Mouse (Mus musculus) lung, postnatal 36 days (tissue): ENCODE data around the gene Cep97.
A peak's percentile ranks its signal among the peaks of the same experiment; 100 is the strongest.
"Not testable (repeated sequence)": the region's sequence is repeated elsewhere in the genome, so short reads cannot be mapped to it uniquely, and the experiment has no call there.

Experiments used
- DNase-seq: peaks from one replicate; pipeline ENCODE4 v3.0.0; 2022; ENCODE audit warnings: mixed read lengths

The Cep97 gene

DNA sequence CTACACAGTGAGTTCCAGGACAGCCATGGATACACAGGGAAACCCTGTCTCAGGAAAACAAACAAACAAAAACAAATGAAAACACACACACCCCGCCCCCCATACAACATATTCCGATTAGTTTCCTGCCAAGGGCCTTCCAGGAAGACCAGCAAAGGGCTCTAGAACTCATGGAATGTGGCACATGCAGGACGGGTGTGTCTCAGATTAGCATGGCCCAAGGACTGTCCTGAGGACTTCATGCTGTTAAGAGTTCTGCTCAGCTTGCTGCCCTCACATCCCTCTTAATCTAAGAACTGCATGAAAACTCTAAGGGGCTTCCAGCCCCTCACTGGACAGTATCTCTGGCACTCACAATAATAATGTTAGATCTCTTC, 46.1 kb downstream of the Cep97 start:
- DNase-seq, result no peak

- no peak for DNase-seq
Measured at GRCm38 (mm10) chr16:55887814-55888583, 46.7 kb downstream of the Cep97 start.

GRCm38 (mm10) chr16:55884246-55884645, 50.4 kb downstream of the Cep97 start:
- DNase-seq, result no peak

GRCm38 (mm10) chr16:55876025-55876424, 58.6 kb downstream of the Cep97 start:
- peak; percentile 18 for DNase-seq

DNA sequence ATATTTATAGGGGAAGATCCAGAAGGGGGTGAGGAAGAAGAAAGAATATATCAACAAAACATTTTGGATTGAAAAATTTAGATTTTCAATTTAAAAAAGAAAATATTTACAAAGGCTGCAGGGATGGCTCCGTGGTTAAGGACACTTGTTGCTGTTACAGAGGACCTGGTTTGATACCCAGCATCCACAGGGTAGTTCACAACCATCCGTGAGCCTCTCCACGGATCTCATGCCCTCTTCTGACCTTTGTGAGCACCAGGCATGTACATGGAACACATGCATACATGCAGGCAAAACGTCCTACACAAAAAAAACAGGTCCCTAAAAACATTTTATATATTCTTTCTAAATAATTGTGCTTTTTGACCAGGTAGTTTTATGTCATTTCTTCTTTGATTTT, 70.8 kb downstream of the Cep97 start:
- no peak for DNase-seq

- DNase-seq, result peak; percentile 86
Measured at GRCm38 (mm10) chr16:55863149-55863815, 71.4 kb downstream of the Cep97 start.

GRCm38 (mm10) chr16:55861104-55861503, 73.6 kb downstream of the Cep97 start:
- no peak for DNase-seq

GRCm38 (mm10) chr16:55859421-55859820, 75.2 kb downstream of the Cep97 start:
- not testable (repeated sequence) for DNase-seq

DNA sequence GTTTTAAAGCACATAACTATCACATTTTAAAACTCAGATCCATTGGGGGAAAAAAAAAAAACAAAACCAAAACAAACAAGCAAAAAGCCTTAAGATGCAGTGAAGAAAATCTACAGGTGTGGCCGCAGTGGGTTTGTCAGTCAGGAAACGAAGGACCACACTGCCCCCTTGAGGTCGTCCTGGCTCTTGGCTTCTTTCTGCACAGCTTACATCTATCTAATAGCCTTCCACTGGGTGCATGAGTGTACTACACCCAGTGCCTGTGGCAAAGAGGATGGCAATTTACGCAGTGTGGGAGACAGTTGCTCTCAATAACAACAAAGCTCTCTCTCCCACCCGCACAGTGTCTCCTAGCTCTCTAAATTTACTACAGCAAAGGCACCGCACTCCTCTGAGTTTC, 76.2 kb downstream of the Cep97 start:
- peak; percentile 84 for DNase-seq

DNA sequence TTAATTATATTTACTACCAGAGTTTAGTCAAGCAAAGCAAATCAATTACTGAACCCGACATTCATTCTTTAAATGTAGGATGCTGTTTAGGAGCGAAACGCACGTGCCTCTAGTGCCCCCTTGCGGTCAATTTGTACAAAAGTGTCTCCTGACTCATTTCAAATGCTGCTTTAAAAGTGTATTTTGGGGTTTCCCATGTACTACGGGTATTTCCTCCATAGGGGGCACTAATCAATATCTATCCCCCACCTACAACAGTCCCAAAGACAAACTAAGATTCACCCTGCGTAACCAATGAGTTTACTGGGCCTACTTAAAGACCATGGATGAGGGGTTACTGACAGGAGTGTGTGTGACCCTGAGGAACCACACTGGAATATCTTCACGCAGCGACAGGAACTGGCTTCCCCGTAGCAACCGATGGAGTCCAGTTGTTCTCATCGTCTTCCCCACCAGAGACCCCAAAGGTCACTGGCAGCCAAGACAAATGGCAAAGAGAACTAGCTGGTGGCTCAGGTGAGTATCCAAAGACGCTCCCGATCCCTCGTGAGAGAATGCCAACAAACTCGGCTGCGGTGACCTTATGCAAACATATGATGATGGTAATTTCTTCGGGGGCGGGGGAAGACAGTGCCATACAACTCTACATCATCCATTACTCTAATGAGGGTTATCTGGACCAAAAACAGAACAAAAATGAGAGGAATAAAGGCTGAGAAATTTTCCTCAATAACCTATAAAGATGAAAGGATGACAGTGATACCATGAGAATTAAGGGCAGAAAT, 81.5 kb downstream of the Cep97 start:
- DNase-seq, result peak; percentile 86

DNA sequence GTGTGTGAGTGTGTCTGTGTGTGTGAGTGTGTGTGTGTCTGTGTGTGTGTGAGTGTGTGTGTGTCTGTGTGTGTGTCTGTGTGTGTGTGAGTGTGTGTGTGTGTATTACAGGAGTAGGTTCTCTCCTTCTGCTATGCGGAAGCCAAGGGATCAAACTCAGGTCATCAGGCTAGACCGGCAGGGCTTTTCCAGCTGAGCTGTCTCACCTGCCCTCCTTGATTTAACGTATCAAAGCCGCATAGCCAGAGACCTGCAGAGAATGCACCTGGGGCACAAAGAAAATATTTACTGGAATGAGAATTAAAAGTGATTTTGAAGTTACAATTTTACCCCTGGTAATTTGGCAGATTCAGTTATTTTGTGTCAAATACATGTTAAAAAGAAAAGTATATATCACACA, 82.1 kb downstream of the Cep97 start:
- no peak for DNase-seq

- no peak for DNase-seq
Measured at GRCm38 (mm10) chr16:55850485-55850884, 84.2 kb downstream of the Cep97 start.
